Mouse (Mus musculus) CD4-positive helper T cell, adult 2 months (primary cell): ENCODE results near the gene Mast3.

Source experiments
- DNase-seq: peaks from one replicate; pipeline ENCODE4 v3.0.0-alpha.2; 2012; ENCODE audit warnings: low read depth, missing footprints, low spot score

Gene Mast3

DNA sequence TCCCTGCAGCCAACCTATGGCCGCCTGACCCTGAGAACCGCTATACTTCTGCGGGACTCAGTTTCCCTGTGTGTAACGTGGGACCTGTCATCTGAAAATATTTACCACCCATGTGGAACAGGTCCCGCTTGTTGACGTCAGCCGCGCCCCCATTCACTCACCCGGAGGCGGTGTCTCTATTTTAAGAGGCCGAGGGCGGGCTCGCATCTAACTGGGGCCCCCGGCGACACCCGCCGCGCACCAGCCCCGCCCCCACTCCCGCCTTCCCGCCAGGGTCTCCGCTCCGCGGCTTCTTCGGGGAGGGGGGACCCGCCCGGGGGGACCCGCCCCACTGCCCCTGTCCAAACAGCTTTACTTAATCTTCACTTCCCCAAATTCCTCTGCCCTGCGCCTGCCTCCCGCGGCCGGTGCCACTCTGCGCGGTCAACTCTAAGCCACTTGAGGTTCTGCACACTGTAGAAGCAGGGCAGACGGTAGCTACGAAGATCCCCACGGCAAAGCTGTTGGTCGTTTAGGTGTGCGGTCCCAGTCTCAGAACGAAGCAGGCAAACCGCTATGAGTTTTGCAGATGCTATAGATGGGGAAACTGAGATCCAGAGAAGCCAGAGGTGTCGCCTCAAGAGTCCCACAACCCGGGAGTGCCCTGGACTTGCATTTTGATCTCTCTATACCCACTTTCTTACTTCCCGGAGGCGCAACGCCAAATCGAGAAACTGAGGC lies 933 bp downstream of the Mast3 start:
- peak; percentile 57 for DNase-seq

DNA sequence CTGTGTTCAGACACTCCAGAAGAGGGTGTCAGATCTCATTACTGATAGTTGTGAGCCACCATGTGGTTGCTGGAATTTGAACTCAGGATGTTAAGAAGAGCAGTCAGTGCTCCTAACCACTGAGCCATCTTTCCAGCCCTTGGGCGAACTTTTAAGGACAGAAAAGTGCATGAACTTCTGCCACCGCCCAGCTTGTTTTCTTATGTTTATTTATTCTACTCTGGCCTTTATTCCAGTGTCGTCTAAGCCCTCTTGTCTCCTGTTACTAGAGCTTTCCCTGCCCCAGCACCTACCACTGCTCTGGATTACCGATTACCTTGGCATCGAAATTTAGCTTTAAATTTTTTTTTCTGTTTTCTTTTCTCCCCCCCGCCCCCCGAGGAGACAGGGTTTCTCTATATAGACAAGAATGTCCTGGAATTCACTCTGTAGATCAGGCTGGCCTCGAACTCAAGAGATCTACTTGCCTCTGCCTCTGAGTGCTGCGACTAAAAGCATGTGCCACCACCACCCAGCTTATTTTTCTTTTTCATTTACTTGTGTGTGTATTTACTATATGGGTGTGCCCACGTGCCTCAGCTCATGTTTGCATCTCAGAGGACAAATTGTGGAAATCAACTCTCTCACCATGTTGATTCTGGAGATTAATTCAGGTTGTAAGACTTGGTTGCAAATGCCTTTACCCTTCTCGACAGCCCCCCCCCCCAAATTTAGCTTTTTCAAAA lies 1.9 kb downstream of the Mast3 start:
- DNase-seq: no peak

DNA sequence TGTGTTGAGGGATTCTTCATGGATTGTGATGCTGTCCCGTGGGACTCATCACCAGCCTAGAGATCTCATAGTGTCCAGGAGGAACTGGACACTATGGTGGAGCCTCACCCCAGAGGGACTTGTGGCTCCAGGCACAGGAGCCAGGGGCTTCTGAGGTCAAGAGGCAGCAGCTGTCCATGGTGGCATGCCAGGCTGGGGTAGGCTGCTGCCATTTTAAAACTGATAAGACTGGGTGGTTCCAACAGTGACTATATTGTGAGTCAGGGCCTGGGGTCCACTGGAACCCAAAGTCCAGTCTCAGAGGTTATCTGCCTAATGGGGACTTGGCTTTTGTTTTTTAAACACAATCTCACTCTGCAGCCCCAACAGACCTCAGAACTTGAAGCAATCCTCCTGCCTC lies 3.0 kb downstream of the Mast3 start:
- DNase-seq: no peak

DNA sequence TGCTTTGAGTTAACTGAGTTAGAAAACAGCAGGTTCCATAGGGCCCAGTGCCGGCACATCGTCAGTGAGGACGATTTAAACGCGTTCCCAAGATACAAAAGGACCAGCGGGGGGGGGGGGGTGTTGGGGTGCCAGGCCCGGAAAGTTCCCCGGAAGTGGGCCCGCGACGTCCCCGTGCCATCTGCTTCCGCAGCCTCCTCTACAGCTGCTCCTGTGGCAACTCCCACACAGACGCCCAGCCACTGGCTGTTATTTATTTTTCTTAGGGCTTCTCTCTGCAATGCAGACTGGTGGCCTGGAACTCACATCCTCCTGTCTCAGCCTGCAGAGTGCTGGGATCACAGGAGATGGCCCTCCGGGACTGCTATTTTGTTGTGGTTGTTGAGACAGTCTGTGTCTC lies 3.7 kb downstream of the Mast3 start:
- peak; percentile 77 for DNase-seq

DNA sequence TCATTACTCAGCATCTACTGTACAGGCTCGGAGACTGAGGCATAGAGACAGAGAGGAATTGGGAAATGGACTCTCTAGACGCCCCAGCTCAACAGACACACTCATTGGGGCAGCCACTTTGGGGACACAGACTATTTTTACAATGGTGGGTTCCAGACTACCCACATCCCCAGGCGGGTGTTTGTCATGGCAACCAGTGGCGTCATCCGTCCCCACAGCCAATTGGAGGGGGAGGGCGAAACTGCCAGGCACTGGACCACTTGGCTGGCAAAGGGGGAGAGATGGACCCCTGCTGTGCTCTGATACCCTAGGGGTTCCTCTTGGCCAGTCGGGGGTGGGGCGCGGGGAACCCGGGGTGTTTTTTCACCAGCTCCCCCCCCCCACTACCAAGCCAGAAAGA lies 4.2 kb downstream of the Mast3 start:
- DNase-seq: no peak

DNA sequence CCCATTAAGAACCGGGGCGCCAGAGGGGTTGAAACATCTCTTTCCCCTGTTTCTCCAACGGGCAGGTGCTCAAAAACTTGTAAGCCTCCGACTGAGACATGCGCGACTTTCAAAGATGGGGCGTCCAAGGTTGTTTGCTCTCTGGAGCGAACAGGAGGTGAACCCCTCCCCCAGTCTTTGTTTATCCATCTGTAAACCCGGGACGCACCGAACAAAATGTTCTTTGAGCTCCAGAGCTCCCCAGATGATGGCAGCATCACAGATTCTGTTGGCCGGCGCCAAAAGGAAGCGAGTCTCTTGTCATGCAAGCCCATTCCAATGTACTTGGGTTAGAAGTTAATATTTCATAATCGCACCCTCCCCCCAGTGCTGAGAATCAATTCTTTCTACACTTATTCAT lies 6.6 kb downstream of the Mast3 start:
- no peak for DNase-seq

DNA sequence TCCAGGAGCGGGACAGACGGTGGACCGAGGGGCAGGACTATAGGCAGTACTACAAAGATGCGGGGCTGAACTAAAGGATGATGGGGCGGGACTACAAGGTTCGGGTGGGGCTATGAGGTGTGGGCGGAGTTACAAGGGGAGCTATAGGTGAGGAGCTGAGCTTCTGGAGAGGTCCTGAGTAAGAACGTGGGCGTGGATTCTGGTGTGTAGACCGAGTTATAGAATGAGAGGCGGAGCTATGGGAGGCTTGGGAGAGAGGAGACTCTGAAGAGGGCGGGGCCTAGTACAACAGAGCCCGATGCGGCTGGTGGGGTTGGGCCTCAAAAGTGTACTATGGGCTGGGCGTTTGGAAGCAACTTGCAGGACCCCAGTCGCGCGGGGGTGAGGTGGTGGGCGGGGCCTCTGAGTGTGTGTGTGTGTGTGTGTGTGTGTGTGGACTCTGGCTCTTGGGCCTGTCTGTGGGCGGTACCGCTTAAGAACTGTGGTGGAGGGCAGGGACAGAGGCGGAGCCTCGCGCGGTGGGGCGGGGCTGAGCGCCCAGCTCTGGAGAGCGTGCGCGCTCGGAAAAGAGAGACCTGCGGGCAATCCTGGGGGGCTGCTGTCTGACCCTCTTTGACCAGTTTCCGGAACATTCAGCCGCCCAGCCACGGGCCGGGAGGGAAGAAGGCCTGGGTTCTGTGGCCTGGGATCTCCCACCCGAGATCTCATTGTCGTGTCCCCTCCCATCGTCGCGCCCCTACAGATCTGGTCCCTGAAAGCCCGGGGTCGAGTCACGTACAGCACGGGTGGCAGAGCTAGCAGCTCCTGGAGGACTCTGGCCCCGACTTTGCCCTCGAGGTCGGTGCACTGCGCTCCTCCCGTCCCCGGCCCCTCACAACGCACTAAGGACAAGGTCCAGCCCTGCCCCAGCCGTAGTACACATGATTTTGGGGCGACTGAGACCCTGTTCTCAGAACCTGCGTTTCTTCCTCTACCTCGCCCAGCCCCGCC lies 7.5 kb downstream of the Mast3 start:
- peak; percentile 94 for DNase-seq

DNA sequence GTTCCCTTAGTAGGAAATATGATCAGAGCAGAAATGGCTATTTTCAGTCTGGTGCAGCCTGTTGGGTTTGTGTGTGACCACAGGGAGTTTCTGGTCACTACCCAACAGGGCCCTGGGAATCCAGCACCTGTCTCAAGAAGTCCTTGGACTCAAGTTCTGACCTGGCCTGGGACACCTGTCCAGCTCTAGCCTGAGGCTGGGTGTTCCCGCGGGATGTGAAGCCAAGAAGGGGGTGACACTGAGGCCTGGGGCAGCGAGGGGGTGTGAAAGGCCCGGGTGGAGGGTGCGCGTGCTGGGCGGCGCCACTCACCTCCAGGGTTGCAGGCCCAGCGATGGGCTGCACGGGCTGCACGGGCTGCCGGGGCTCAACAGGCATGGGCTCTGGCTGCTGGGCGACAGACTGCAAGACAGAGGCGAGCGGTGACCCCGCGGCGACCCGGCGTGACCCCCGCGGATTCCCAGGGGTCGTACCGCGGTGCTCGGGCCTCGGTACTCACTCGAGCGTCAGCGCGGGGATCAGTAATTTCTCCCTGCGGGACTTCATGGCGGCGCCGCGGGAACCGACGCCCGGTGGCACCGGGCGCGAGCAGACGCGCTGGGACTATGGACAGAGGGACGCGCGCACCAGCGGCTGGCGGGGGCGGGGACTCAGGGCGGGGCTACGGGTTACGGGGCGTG lies 8.3 kb downstream of the Mast3 start:
- DNase-seq: no peak

DNA sequence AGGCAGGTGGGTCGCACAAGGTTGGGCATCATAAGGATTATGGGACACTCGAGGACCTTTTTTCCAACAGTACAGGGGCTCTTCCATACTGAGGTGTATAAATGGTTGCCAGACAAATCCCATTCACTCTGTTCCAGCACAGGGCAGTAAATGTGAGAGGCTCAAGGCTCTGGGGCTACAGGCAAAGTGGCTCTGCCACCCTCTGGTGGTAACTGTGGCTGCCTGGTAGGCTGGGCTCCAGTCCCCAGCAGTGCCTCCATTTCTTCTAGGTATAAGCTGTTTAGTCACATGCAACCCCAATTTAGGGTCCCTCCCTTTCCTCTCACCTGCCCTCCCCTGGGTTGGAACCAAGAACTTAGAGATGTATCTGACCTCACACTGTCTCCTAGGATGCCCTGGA lies 9.5 kb downstream of the Mast3 start:
- no peak for DNase-seq

DNA sequence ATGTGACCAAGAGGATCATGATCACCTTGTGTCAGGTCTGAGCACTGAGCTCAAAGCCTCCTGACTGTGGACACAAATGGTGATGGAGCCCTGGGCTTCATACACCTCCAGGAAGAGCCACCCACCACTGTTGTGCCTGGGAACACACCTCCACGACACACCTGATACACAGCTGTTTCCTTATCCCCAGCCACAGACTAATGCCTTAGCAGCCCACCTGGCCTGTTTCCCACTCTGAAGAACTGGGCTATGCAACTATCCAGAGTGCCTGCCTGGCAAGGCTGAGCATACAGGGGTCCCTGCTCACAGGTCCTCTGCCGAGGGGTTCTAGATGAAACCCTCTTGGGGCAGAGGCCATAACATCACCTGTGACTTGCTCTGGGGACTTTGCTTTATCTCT lies 10.6 kb downstream of the Mast3 start:
- no peak for DNase-seq

DNA sequence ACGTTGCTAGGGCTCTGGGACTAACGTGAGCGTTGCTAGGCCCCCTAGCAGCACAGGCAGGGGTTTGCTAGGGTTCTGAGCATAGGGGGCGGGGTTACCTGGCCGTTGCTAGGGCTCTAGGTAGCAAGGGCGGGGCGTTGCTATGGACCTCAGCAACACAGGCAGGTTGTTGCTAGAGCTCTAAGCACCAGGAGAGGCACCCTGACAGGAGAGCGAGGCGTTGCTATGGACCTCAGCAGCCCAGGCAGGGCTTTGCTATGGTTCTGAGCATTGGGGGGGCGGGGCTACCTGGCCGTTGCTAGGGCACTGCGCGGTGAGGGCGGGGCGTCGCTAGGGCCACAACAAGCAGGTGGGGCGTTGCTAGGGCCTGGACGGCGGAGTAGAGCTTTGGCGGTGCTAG lies 12.2 kb downstream of the Mast3 start:
- peak; percentile 92 for DNase-seq

DNA sequence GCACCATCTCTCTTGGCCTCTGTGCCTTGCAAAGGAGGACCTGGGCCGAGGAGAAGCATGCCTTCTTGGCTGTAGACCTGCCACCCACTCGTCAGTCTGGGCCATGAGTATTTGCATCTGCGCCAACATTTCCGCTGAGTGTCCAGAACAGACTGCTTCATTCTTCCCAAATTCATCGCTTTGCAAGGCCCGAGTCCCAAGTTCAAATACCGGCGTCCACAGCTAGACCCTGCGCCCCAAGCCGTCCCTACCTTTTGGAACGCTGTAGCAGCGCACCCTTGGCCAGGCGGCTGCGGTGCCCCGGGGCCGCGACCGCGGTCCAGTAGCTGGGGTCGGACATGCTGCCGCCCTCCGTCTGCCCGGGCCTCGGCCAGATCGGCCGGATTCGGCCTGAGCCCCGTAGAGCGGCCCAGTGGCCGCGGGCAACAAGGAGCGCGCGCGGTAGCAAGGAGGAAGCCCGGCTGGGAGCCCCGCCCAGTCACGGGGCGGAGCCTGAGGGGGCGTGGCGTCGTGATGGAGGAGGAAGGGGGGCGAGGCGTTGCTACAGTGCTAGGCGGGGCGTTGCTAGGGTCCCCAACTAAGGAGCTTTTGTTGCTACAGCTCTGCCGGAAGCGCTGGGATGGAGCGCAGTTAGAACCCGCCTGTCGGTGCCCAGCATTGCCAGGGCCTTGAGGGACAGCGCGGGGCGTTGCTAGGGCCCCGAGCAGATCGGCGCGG lies 12.7 kb downstream of the Mast3 start:
- peak; percentile 97 for DNase-seq

DNA sequence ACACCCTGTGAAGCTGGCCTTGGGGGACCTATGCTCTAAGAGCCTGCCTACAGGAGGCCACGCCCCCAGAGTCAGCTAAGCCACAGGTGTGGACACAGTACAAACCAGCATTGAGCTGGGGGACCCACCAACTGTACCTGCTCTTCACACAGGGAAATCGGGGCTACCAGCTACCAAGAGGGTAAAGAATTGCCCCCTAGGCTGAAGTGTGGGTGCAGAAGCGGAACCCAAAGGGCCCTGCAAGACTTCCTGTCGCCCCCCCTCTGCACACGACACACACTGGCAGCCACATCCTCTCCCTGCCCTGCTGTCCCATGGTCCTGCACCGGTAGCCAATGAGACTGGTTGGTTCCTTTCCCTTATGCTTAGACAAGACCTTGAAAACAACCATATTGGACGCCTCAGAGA lies 13.6 kb downstream of the Mast3 start:
- peak; percentile 86 for DNase-seq

DNA sequence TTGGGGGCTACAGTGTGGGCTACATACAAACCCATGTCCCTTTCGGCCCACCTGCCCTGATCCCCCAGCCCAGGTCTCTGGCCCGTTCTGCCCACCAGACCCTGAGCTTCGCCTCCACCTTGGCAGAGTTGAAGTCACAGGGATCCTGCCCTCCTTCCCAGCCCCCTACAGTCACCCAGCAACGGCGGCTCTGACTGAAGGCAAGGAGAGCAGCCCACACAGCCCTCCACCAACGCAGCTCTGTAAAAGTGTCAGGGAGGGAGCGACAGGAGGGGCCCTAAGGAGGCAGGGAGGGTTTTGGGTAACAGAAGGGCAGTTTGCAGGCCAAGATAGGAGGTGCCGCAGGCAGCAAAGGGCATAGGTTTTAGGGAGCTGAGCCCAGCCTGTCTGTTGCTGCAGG lies 14.0 kb downstream of the Mast3 start:
- DNase-seq: no peak

DNA sequence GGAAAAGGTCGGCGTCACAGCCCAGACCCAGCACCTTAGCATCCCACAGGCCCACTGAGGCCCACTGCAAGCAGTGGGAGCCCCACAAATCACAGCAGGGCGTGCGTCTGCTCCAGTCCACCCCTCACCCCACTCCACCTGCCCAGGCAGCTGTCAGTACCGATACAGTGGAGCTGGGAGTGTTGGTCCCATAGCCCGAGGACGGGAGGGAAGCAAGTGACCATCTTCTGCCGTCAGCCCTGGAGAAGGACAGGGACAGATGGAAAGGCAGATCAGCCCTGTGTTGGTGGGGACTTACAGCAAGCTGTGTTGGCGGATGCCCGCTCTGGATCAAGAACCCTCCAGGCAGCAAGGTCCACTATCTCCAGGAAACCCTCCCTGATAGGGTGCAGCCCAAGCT lies 15.8 kb downstream of the Mast3 start:
- DNase-seq: no peak

DNA sequence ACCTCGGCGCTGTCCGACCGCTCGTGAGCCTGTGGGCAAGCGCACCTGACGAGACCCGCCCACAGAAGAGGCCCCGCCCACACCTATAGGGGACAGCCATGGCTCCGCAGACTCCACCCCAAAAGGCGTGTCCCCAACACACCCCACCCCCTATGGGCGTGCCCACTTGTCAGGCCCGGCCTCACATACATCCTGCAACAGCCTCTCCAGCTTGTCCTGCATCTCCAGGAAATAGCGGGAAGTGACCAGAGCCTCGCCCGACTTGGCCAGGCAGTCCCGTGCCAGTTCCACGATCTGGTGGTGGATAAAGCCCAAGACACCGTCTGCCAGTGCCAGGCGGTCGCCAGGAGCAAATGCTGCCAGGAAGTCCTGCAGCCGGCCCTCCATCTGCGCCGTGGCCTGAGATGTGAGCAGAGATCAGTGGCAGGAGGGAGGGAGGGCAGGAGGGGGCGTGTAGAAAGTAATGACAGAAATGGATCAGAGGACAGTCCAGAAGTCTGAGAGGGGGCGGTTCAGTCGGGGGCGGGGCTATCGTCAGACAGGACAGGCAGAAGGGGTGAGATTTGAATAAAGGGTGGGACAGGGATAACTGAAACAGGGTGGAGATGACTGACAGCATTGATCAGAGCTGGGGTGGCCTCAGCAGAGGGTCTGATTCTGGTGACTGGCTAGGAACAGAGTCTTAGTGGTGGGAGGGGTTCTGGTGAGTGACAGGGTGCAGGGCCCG lies 16.8 kb downstream of the Mast3 start:
- DNase-seq: no peak

DNA sequence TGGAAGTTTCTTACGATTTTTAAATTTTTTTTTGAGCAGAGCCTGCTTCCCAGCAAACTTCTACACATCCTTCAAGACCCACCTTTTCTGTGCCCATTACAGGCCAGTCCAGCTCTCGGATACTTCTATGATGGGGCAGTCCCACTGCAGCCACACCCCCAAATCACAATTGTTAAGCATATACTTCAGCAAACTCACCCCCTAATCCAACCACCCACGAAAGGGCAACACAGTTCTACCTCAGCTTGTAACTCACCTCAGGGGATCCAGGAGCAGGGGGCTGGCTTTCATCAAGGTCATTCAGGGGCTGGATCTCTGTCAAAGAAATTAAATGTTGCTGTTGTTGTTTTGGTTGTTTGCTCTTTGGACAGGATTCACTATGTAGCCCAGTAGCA lies 17.8 kb downstream of the Mast3 start:
- no peak for DNase-seq

DNA sequence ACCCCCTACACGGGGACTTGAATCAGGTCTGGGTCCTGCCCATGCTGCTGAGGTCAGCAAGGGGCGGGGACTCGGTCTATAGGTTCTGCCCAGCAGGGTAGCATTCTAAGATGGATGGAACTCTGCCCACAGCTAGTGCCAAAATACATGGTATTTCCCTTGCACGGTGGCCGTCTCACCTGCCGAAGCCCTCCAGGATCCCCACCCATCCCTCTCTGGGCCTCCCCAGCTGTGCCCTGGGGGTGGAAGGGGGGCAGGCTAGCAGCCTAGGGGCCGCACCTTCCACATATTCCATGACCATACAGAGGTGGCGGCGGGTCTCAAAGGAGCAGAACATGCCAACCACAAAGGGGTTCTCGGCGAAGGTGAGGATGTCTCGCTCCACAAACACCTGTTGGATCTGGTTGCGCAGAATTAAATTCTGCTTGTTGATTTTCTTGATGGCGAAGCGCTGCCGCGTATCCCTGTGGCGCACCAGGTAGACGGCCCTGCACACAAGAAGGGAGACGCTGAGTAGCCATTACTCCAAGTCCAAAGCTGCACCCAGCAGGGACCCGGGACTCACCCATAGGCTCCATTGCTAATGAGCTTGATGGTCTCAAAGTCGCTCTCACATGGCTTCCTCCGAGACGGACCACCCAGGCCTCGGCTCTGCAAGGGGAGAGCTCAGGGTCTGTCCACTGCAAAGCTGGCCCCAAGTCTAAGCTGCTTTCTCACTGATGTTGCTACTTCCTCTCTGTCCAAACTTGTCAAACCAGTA lies 18.4 kb downstream of the Mast3 start:
- DNase-seq: no peak

DNA sequence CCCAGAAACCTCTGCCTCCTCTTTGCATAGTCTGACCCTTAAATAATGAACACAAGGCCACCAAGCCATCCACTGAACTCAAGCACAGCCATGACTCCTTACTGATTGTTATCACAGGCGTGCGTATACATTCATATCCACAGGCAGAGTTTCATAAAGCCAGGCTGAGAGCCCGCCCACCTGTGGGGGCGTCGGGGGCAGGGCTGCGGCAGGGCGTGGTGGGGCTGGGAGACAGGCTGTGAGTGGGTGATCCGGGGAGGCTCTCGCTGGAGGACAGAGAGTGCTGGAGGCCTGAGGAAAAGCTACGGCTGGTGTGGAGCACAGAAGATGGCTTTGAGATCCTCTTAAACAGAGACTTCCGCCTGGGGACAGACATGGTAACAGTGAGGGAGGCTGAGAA lies 24.8 kb downstream of the Mast3 start:
- DNase-seq: no peak
